Mouse (Mus musculus): ENCODE results near the gene Ptpru.

Ptpru gene

DNA sequence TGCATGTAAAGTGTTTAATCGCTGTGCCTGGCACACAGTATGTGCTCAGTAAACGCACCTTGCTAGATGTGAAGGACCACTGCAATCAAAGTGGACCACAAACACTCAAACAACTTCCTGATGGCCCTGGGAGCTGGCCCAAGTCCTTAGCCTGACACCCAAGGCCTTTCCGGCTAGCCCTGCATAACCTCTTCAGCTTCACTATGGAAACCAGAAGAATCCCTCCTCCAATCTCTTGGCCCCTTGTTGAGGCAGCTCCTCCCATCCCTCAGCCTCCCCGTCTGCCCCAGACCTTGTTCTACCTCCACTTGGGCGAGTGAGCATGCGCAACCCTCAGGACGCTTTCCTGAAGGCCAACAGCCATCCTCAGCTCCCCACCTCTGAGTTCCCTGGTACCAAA lies 51.3 kb downstream of the Ptpru start:
- no peak for DNase-seq (ENCODE audit: low read depth, low spot score)

DNA sequence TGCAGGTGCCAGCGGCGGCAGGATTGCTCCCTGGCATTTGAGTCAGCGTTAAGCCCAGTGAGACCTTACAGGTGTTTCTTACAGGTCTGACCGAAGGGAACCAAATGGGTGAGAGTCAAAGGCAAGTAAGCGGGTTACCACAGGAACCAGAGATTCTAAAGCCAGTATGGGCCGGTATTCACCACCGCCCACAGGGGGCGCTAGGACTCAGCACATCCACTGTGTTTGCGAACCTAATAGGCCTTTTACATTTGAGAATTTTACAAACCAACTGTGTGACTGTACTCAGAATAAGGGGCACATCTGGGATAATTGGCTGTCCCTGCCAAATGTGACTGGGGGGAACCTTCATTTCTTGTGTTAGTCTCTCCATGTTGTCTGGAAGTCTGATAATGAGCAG lies 54.1 kb downstream of the Ptpru start:
- peak; percentile 75 for DNase-seq (ENCODE audit: low read depth, low spot score)

DNA sequence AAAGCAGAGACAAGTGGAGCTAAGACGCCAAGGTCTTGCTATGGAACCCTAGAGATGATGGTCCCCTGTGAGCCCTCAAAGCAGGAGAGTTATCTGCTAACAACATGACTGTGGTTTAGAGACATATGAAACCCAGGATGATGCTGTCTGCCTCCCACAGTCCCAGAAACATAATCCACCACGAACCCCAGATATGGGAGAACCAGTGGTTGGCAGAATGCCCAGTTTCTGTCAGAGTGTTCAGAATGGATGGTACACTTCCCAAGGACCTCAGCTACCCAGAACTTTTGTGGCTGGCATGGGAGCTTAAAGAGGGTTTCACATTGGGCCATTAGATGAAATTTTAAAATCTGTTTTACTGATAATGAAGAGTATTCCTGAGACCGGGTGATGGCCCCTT lies 57.1 kb downstream of the Ptpru start:
- peak; percentile 54 for DNase-seq (ENCODE audit: low read depth, low spot score)

DNA sequence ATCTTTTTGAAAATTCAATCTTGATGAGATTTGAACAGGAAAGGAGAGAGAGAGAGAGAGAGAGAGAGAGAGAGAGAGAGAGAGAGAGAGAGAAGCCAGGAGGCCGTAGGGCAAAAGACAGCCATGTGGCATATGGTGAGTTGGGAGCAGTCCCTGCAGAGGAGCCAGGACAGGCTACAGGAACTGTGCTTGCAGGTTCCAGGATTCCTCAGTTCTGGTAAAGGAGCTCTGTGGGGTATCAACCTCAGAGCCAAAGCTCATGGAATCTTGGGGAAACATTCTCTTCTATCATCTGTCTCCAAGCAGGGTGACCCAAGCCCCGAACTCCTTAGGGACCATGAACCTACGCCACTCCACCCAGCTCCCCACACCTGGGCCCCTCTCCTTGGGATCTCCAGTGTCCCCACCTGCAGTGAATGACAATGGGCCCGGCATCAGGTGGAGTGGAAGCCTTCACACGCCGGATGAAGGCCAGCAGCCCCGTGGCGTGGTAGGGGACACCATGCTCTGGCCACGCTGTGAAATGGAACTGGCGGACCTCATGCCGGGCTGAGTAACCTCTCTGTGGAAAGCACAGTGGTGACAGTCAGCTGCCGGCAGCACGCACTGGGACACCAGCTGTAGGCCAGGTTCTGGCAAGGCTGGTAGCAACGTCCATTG lies 59.3 kb downstream of the Ptpru start:
- DNase-seq (ENCODE audit: low read depth, low spot score): no peak

DNA sequence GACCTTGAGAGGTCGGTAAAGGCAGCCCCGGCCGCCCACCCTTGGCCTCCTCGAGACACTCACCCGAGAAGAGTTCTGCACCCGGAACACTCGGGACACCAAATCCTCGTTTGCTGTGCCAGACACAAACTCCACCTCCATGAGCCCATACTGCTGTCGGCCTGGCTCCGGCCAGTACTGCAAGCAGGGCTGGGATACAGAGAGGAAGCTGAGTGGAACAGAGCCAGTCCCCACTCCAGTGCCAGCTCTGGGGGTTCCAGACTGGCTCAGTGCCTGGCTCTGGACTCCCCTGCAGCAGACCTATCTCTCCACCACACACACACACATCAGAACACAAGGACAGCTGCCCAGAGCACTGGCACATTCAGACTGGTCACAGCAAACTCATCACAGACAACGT lies 66.7 kb downstream of the Ptpru start:
- DNase-seq (ENCODE audit: low read depth, low spot score): no peak

DNA sequence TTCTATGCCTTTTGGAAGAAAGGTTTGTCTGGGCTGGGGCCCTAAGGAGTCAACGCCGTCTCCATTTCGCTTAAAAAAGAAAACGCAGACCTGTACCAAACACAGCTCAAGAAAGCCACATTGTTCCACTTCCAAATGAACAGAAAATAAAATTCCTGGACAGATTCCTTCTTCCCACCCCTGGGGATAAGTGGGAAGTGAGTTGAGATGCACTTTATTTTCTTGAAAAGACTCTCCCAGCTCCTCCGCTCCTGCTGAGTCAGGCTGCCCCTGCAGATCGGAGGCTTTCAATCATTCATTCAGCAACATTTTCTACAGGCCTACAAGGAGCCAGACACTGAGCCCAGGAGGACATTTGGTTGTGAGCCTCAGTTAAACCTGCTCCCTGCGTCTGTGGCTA lies 74.2 kb downstream of the Ptpru start:
- DNase-seq (ENCODE audit: low read depth, low spot score): no peak

DNA sequence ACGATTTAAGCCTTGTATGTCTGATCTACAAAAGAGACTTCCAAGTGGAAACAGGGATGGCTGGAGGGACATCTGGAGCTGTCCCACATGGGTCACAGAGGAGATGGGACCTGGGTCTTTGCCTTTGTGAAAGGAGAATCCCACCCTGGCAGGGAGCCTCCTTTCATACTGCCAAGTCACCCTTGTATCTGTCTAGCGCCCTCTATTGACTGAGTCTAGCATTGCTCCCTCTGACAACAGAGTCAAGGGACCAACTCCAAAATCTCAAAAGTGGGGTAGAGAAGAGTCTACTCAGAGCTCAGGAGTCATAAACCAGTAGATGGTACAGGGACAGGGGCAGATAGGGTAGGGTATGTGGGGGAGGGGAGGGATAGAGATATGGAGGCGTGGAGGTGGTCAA lies 74.6 kb downstream of the Ptpru start:
- DNase-seq (ENCODE audit: low read depth, low spot score): no peak

DNA sequence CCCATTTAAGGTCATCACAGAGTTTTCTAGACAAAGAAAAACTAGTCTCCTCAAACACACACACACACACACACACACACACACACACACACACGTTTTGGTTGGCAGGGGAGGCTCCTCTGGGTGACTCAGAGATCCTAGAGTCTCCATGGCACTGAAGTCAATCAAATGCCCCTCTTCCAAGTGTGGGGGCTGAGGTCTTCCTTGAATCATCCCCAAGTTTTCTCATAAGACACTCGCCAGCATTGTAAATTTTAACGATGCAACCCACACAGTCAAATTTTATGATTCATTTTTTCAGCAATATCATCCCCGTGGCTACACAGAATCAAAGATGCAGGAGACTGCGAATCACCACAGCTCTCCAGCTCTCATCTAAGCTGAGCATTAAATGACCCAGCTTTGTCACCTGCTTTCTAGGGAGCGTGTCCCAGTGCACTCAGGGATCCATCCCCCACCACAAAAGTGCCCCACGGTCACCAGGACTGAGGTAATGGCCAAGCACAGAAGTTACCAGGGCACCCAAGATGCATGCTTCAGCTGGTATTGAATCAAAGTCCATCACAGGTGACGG lies 75.8 kb downstream of the Ptpru start:
- DNase-seq (ENCODE audit: low read depth, low spot score): no peak

DNA sequence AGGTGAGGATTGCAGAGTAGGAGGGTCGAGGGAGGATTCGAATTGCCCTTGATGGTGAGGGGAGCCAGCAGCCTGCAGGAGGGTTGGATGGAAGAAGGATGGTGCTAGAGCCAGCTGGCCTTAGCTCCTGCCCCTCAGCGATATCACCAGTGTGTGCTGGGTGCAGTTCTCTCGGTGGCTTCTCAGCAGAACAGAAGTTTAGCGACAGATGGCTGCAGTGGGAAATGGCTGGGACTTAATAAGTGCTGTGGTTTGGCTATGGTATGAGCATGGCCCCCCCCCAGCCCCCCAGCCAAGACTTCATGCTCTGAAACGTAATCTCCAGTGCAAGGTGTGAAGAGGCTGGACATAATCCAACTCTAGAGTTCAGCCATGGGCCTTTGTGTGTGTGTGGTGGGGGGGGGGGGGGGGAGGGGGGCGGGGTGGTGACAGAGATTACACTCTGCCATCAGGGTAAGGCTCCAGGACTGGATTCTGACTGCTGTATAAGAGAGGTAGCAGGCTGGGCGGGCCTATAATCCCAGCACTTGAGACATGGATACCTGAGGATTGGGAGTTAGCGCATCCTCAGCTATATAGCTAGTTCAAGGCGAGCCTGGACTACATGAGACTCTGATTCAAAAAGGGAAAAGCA lies 85.8 kb downstream of the Ptpru start:
- no peak for DNase-seq (ENCODE audit: low read depth, low spot score)

DNA sequence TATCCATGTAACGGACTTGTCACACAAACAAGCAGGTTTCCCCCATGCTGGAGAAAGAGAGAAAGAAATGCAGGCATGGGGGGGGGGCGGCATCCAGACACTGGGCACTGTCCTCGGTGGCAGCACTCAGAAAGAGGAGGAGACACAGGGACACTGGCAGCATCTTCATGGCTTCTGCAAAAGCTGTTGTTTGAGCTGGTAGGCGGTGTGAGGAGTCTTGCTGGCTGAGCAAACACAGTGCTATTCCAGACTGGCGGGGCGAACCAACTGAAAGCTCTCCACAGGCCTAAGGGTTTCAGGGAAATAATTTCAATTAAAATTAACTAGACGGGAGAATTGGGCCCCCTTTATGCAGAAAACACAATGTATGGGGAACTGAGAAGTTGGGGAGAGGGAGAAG lies 86.5 kb downstream of the Ptpru start:
- no peak for DNase-seq (ENCODE audit: low read depth, low spot score)

DNA sequence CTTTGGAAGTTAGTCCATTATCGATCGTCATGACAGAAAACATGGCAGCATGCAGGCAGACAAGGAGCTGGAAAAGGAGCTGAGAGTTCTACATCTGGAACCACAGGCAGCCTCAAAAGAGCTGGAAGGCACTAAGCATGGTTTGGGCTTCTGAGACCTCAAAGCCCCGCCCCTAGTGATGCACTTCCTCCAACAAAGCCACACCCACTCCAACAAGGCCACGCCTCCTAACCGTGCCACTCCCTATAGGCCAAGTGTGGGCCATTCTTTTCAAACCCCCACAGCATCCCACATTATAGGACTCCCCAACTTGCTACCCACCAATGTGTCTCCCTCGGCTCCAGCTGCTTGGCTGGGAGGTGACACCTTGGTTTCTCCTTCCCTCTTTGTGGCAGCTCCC lies 88.3 kb downstream of the Ptpru start:
- no peak for DNase-seq (ENCODE audit: low read depth, low spot score)

DNA sequence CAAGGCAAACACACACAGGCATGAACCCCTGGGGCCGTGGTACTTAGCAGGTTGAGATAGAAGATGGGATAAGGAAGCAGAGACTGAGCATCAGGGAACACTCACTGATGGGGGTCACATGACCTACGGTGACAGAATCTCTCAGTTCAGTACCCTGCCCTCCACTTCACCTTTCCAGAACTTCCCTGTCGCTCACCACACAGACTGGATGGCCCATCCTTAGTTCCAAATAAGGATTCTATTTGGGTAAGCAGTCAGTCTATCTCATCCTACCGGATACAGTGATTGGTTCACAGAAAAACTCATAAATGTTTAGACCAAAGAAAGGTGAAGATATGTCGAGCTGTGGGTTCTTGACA lies 93.4 kb downstream of the Ptpru start:
- DNase-seq (ENCODE audit: low read depth, low spot score): no peak

DNA sequence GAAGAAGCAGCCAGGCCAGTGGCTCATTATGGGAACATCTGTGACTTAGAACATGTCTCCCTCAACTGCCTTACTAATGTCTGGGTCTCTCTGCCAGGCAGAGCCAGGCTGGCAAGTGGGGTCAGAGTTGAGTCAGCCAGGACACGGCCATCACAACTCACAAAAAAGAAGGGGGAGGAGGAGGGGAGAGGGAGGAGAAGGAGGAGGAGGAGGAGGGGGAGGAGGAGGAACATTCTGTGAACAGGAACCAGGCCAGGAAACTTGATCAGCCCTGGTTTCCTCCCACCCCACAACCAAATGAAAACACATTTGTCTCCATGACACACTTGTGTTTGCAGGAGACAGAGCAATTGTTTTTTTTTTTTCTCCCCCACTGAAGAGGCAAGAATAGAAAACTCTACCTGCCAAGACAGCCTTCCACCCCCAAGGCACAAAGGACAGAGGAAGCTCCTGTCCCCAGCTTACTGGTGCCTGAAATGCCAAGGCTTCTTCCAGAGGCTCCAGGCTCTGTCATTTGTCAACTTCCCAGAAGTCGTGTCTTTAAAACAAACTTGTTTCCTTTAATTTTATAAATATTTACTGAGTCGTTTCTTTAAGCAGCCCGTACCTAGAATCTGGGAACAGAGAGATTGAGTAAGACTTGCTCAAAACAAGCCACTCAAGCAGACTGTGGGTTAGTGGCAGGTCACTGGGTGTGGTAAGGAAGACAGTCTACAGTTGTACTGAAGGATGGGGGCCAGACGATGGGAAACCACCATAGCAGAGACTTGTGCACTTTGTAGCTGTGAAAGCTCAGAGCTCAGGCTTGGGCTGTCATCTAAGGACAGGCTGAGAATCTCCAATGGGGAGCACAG lies 94.0 kb downstream of the Ptpru start:
- no peak for DNase-seq (ENCODE audit: low read depth, low spot score)

DNA sequence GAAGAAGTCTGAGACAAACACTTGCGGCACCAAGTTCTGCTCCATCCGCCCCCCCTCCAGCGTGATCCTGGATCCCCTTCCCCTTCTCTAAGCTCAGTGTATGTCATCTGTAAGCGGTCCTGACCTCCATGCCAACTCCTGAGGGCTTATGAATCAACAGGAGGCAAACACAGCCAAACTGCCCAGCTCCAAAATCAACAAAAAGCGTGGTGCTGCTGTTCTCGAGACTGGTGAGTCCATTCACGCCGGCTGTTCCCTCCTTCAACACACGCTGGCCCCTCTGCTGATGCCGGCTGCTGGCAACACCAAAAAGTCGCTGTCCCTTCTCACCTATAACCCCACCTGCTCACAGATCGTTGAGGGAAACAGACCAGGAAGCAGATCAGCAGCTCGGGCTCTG lies 95.1 kb downstream of the Ptpru start:
- no peak for DNase-seq (ENCODE audit: low read depth, low spot score)

DNA sequence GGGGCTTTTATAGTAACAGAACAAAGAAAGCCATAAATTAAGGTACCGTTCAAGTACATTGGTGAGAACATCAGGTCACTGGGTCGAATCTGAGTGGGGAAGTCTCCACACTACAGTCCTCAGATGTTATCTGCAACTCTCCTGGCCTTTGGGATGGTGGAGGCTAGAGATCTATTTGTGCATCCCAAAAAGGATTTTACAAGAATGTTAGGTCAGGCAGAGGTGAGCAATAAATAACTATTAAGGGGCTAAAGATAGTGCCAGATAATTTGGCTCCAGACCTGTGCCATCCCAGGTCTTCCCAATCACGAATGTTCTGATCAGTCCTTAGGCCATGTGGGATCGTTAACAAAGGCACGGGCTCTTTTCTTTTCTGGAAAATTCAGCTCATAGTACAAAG lies 97.5 kb downstream of the Ptpru start:
- no peak for DNase-seq (ENCODE audit: low read depth, low spot score)

DNA sequence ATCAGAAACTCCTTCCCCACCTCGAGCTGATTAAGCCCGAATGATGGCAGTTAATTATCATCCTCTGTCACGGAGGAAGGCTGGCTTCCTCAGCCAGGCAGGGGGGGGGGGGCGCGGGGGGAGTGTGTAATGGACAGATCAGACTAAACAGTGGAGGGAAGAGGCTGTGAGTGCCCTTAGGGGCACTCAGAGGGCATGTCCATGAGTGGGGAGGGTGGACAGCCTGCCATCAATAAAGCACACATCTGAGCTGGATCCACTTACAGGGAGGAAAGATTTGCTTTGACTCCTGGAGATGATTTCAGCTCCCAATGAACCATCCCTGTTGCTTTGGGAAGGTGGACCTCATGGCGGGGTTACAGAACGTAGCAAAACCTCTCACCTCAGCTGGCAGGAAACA lies 109.5 kb downstream of the Ptpru start:
- no peak for DNase-seq (ENCODE audit: low read depth, low spot score)

DNA sequence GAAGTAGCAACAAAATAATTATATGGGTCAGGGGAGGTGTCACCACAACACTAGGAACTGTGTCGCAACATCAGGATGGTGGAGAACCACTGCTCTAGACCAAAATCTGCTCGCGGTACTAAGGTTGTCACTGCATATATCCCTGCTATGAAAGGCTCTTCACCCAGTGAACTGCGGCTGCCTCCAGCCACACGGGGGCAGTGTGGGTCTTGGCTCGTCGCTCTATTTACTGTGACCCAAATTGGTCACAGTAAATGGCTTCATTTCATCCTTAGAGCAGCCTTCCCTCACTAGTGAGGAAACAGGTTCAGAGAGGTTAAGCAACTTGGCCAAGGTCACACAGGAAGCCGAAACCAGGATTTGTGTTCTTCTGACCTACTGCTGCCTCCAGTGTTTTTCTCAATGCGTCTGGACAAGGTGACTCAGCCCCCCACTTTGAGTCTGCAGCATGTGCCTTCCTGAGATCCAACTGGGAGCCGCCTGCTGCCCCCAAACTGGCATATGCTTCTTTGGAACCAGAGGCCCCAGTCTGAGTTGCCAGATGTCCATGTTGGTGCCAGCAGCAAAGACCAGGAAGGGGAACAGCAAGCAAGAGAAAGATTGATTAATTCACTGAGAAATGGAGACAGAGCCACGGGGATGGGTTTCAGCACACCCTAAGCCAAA lies 114.5 kb downstream of the Ptpru start:
- DNase-seq (ENCODE audit: low read depth, low spot score): peak; percentile 66

DNA sequence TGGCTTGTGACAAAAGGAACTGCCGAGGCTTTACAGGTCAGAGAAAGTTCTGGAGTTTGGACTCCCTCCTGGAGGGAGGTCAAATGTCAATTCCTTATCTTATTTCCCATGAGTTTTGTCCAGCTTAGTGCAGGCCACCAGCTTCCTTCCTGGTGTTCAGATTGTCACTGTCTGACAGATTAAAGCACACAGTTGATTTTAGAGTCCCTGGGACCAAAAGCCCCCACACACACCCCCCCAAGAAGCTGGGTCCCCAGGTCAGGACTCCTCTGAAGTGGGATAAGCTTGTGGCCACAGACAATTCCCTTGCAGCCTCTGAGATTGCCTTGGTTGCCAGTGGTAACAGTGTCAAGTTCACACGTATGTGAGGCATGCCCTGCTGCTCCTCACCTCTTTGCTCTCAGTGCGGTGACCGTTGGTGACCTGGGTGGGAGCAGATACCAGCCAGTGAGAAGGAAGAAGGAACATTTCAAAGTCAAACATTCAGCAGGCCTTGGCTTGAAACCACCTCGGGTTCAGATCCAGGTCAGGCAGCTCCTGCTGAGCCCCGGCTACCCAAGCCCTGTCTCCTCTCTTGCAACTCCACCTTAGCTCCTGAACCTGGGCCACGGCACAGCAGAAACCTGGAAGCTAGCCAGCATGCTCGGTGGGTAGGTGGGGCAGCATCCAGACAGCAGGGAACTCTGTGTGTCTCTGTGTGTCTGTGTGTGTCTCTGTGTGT lies 115.8 kb downstream of the Ptpru start:
- DNase-seq (ENCODE audit: low read depth, low spot score): peak; percentile 32

DNA sequence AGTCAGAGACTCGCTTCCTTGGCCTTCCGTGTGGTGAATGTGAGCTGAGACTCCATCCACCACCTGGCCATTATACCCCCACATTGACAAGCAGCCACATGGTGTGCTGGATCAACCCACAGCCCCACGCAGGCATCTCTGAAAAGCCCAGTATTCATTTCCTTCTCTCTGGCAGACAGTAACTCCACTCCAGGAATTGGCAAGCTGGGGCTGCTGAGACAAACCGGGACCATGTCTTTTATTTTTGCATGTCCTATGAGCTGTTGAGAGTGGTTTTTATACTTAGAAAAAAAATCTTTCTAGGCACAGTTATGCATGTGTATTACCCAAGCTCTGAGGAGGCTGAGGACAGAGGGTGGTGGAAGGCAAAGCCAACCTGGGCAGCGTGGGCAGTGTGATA lies 118.9 kb downstream of the Ptpru start:
- DNase-seq (ENCODE audit: low read depth, low spot score): no peak
